Mouse (Mus musculus): ENCODE results near the gene Colca2.

DNA sequence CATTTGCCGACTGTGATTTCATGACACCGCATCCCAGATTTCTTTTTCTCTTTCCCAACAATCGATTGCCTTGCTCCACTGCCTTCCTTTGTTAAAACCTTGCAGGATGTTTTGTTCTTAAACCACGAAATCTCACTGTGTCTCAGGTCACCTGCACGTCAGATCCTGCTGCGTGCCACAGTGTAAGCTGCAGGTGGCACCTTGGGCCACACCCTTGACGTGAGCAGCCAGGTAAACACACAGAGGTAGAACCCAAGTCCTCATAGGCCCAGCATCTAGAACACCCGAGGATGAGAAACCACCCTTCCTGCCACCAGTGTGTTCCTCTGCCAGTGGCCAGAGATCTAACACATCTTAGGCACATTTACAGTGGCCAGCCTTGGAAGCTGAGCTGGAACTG, 7.3 kb downstream of the Colca2 start:
- TF ChIP-seq CTCF (IDR thresholded peaks at IDR 0.05) = no peak
- TF ChIP-seq EP300 (IDR thresholded peaks at IDR 0.05) = no peak
